9 mouse cellular contexts compared by ENCODE assay signal in genomic region chr16:8810399-8811127, GRCm38 (mm10). TPM values are rescaled to one million over a fixed set of nuclear protein-coding genes. Genes with fewer than 3 reads are reported as not detected.
A peak's percentile ranks its signal among the peaks of the same experiment; 100 is the strongest.
DNase-seq lines count a peak whose midpoint lies in the region; ATAC-seq lines count a peak whose summit lies in the region.
"Had no signal": no experiment of that assay in that cellular context is flagged by ENCODE, and none has a peak within 500 bp of the region (broad histone marks: within the 10 kb centered on the region; RNA-seq: fewer than 3 reads in every experiment).

No protein-coding gene starts in this region.

- WGBS in lung, embryonic 15.5 days = 89% methylated on average over 14 of the region's 14 CpGs
- WGBS in neural tube, embryonic 15.5 days = 91% methylated on average over 14 of the region's 14 CpGs

- H3K27ac ChIP-seq in lung, embryonic 15.5 days = no peak overlapping the region
- no peak overlapping the region for H3K27ac ChIP-seq in neural tube, embryonic 15.5 days (replicated peaks)

- no peak for DNase-seq in lung, postnatal 4 days
- peak; percentile 89 for DNase-seq in Muller cell, postnatal 12 days (ENCODE audit: inconsistent ontology term)
- peak; percentile 86 for DNase-seq in brain, adult 2 months (ENCODE audit: low read depth, low spot score)
- DNase-seq in right cerebral cortex, postnatal 14 days = peak; percentile 10
- no peak for DNase-seq in retina, postnatal 1 day
- no peak for DNase-seq in cerebellum, postnatal 36 days
- DNase-seq: kidney, postnatal 25 days had no signal

- no peaks in the 10 kb centered on the region for H3K9me3 ChIP-seq in lung, embryonic 15.5 days
- H3K9me3 ChIP-seq in neural tube, embryonic 15.5 days (replicated peaks) = no peaks in the 10 kb centered on the region

- peak; percentile 74; the same call in 1 of the 2 replicates for ATAC-seq in lung, embryonic 15.5 days (ENCODE audit: borderline replicate concordance, extremely low read depth, low FRiP score, low TSS enrichment)
- ATAC-seq in neural tube, embryonic 15.5 days (ENCODE audit: low FRiP score) = no peak

- no peaks in the 10 kb centered on the region for H3K36me3 ChIP-seq in lung, embryonic 15.5 days
- H3K36me3 ChIP-seq in neural tube, embryonic 15.5 days = no peaks in the 10 kb centered on the region

- no peaks in the 10 kb centered on the region for H3K27me3 ChIP-seq in lung, embryonic 15.5 days
- no peaks in the 10 kb centered on the region for H3K27me3 ChIP-seq in neural tube, embryonic 15.5 days (replicated peaks)

- H3K4me2 ChIP-seq in lung, embryonic 15.5 days = no peak overlapping the region
- H3K4me2 ChIP-seq in neural tube, embryonic 15.5 days = no peak overlapping the region

- H3K4me3 ChIP-seq in lung, embryonic 15.5 days = no peak overlapping the region
- H3K4me3 ChIP-seq in neural tube, embryonic 15.5 days (replicated peaks) = no peak overlapping the region

- no peak overlapping the region for H3K9ac ChIP-seq in lung, embryonic 15.5 days
- no peak overlapping the region for H3K9ac ChIP-seq in neural tube, embryonic 15.5 days (replicated peaks)

- H3K4me1 ChIP-seq in lung, embryonic 15.5 days = no peaks in the 10 kb centered on the region
- H3K4me1 ChIP-seq in neural tube, embryonic 15.5 days = no peaks in the 10 kb centered on the region

RNA-seq across cellular contexts. Expression of gene Usp7, which starts 18.5 kb away (rescaled TPM):
- polyA plus RNA-seq in lung, embryonic 15.5 days (2015; fragmentation: Nextera tagmentation; extraction: Ambion mirVana) = 24.8 and 26.7 TPM in 2 replicates
- polyA plus RNA-seq in neural tube, embryonic 15.5 days (2015; fragmentation: Nextera tagmentation; extraction: Ambion mirVana) = 27.8 TPM in 2 replicates

RNA-seq across cellular contexts. Expression of gene 1810013L24Rik, which starts 19.3 kb away (rescaled TPM):
- polyA plus RNA-seq in lung, embryonic 15.5 days (2015; fragmentation: Nextera tagmentation; extraction: Ambion mirVana) = 19.3 and 20.8 TPM in 2 replicates
- polyA plus RNA-seq in neural tube, embryonic 15.5 days (2015; fragmentation: Nextera tagmentation; extraction: Ambion mirVana) = 23.4 and 25.3 TPM in 2 replicates

Comparison
In these comparisons a context has a peak if more than half of its experiments do, and no peak if none do; other contexts are left out.
1. DNase-seq: peak in Muller cell, postnatal 12 days (single experiment), brain, adult 2 months (single experiment) and right cerebral cortex, postnatal 14 days (single experiment); none in lung, postnatal 4 days (0 of 2), retina, postnatal 1 day (single experiment) and cerebellum, postnatal 36 days (0 of 2).